Mouse (Mus musculus) midbrain, embryonic 10.5 days (tissue): ENCODE data around the gene Srcin1. TPM values are rescaled to one million over a fixed set of nuclear protein-coding genes. Genes with fewer than 3 reads are reported as not detected.

Experiments
- DNase-seq: peaks from one replicate; pipeline ENCODE4 v3.0.0-alpha.2; 2017; ENCODE audit warnings: low spot score
- H3K27ac ChIP-seq: fragments of 300-500 bp; sonication (generic); replicated peaks from 2 replicates; pipeline ENCODE4 v1.5.1; 2016; ENCODE audit warnings: mild to moderate bottlenecking
- H3K27me3 ChIP-seq: fragments of 300-500 bp; sonication (generic); 2 replicates; pipeline ENCODE4 v1.6.1; 2016; ENCODE audit warnings: low read depth, mild to moderate bottlenecking; ENCODE audit not compliant: poor library complexity, severe bottlenecking
- H3K36me3 ChIP-seq: fragments of 300-500 bp; sonication (generic); 2 replicates; pipeline ENCODE4 v1.6.1; 2016; ENCODE audit warnings: mild to moderate bottlenecking, moderate library complexity
- H3K4me1 ChIP-seq: fragments of 300-500 bp; sonication (generic); 2 replicates; pipeline ENCODE4 v1.6.1; 2016
- H3K4me3 ChIP-seq: fragments of 300-500 bp; sonication (generic); 2 replicates; pipeline ENCODE4 v1.5.1; 2016; ENCODE audit warnings: mild to moderate bottlenecking, moderate library complexity
- H3K9me3 ChIP-seq: fragments of 300-500 bp; sonication (generic); replicated peaks from 2 replicates; pipeline ENCODE4 v1.6.1; 2016; ENCODE audit warnings: mild to moderate bottlenecking
- WGBS: fragments of 180-500 bp; shearing (Covaris S2); methylation state at CpG from one replicate; pipeline ENCODE4 v1.1.7; 2016; 5-methylcytosine and 5-hydroxymethylcytosine counted together
- polyA plus RNA-seq: library from polyadenylated mRNA; unstranded; fragments of >200 nt; fragmentation: Nextera tagmentation; extraction: Ambion mirVana; gene quantifications from 2 replicates; pipeline ENCODE4 v1.2.1, GENCODE M21; 2016

The Srcin1 gene
- polyA plus RNA-seq, 1 experiment from 2014 or later, result 0.89 TPM

- 69% methylated on average over 7 of the region's 7 CpGs for WGBS
- Histone ChIP-seq H3K27ac (no peak overlapping the region), H3K36me3 (peaks cover 18% of the 10 kb centered on the region), H3K4me1 (peaks cover 25% of the 10 kb centered on the region), H3K27me3 (no peaks in the 10 kb centered on the region), H3K9me3 (no peaks in the 10 kb centered on the region), H3K4me3 (no peak overlapping the region)
- DNase-seq, result no peak
Observed at GRCm38 (mm10) chr11:97477431-97477830, 98.6 kb downstream of the Srcin1 start.

- no peak overlapping the region; the same call in 1 of the 2 replicates for H3K27ac ChIP-seq
- peaks cover 20% of the 10 kb centered on the region for H3K36me3 ChIP-seq
- 66% methylated on average over 8 of the region's 8 CpGs for WGBS
- DNase-seq, result peak; percentile 77
- no peaks in the 10 kb centered on the region for H3K27me3 ChIP-seq
- no peaks in the 10 kb centered on the region for H3K9me3 ChIP-seq
- H3K4me1 ChIP-seq, result peaks cover 20% of the 10 kb centered on the region
- H3K4me3 ChIP-seq, result no peak overlapping the region
Observed at GRCm38 (mm10) chr11:97476334-97477095, 99.5 kb downstream of the Srcin1 start.

- DNase-seq, result no peak
- 90% methylated on average over 6 of the region's 6 CpGs for WGBS
- no peak overlapping the region for H3K4me3 ChIP-seq
- no peaks in the 10 kb centered on the region for H3K9me3 ChIP-seq
- peaks cover 13% of the 10 kb centered on the region; the same call in 1 of the 2 replicates for H3K4me1 ChIP-seq
- H3K36me3 ChIP-seq, result peaks cover 28% of the 10 kb centered on the region
- no peak overlapping the region for H3K27ac ChIP-seq
- 0 out of 2 replicates have a peak, but pooled peaks cover 4% of the 10 kb centered on the region for H3K27me3 ChIP-seq
Observed at GRCm38 (mm10) chr11:97471276-97471675, 104.7 kb downstream of the Srcin1 start.

- DNase-seq, result no peak
- no peaks in the 10 kb centered on the region for H3K9me3 ChIP-seq
- H3K27ac ChIP-seq, result no peak overlapping the region
- peaks cover 9% of the 10 kb centered on the region; the same call in 1 of the 2 replicates for H3K4me1 ChIP-seq
- H3K36me3 ChIP-seq, result peaks cover 32% of the 10 kb centered on the region
- peaks cover 10% of the 10 kb centered on the region for H3K27me3 ChIP-seq
- 93% methylated on average over 7 of the region's 7 CpGs for WGBS
- H3K4me3 ChIP-seq, result no peak overlapping the region
Observed at GRCm38 (mm10) chr11:97469828-97470227, 106.2 kb downstream of the Srcin1 start.

GRCm38 (mm10) chr11:97468639-97469287 lies 107.2 kb downstream of the Srcin1 start:
- Histone ChIP-seq H3K27ac (no peak overlapping the region), H3K9me3 (no peaks in the 10 kb centered on the region), H3K36me3 (peaks cover 41% of the 10 kb centered on the region), H3K4me1 (peaks cover 6% of the 10 kb centered on the region), H3K27me3 (peaks cover 21% of the 10 kb centered on the region), H3K4me3 (no peak overlapping the region)
- peak; percentile 76 for DNase-seq
- 48% methylated on average over 14 of the region's 14 CpGs for WGBS

- Histone ChIP-seq H3K27ac (0 out of 2 replicates have a peak overlapping the region, but pooled peaks have one; percentile 6), H3K9me3 (no peaks in the 10 kb centered on the region), H3K36me3 (peaks cover 55% of the 10 kb centered on the region), H3K4me3 (no peak overlapping the region), H3K4me1 (peaks cover 13% of the 10 kb centered on the region), H3K27me3 (peaks cover 43% of the 10 kb centered on the region)
- 82% methylated on average over 10 of the region's 10 CpGs for WGBS
- no peak for DNase-seq
Observed at GRCm38 (mm10) chr11:97466444-97467160, 109.4 kb downstream of the Srcin1 start.

- H3K27me3 ChIP-seq, result peaks cover 49% of the 10 kb centered on the region
- peaks cover 56% of the 10 kb centered on the region for H3K36me3 ChIP-seq
- H3K27ac ChIP-seq, result 0 out of 2 replicates have a peak overlapping the region, but pooled peaks have one; percentile 6
- WGBS, result 89% methylated on average over 12 of the region's 12 CpGs
- DNase-seq, result no peak
- no peaks in the 10 kb centered on the region for H3K9me3 ChIP-seq
- H3K4me1 ChIP-seq, result peaks cover 13% of the 10 kb centered on the region
- no peak overlapping the region for H3K4me3 ChIP-seq
Observed at GRCm38 (mm10) chr11:97465957-97466356, 110.0 kb downstream of the Srcin1 start.

- H3K4me3 ChIP-seq, result no peak overlapping the region
- H3K27me3 ChIP-seq, result peaks cover 46% of the 10 kb centered on the region
- no peak overlapping the region for H3K27ac ChIP-seq
- H3K9me3 ChIP-seq, result no peaks in the 10 kb centered on the region
- 83% methylated on average over 4 of the region's 4 CpGs for WGBS
- H3K36me3 ChIP-seq, result peaks cover 61% of the 10 kb centered on the region
- peaks cover 13% of the 10 kb centered on the region for H3K4me1 ChIP-seq
- no peak for DNase-seq
Observed at GRCm38 (mm10) chr11:97463991-97464390, 112.0 kb downstream of the Srcin1 start.

GRCm38 (mm10) chr11:97463166-97463565 lies 112.8 kb downstream of the Srcin1 start:
- H3K36me3 ChIP-seq, result peaks cover 68% of the 10 kb centered on the region
- H3K4me3 ChIP-seq, result peak overlapping the region; percentile 34
- H3K27ac ChIP-seq, result no peak overlapping the region
- H3K9me3 ChIP-seq, result no peaks in the 10 kb centered on the region
- DNase-seq, result peak; percentile 28
- 55% methylated on average over 33 of the region's 33 CpGs for WGBS
- peaks cover 46% of the 10 kb centered on the region for H3K27me3 ChIP-seq
- peaks cover 9% of the 10 kb centered on the region for H3K4me1 ChIP-seq

GRCm38 (mm10) chr11:97462538-97462937 lies 113.4 kb downstream of the Srcin1 start:
- no peak for DNase-seq
- Histone ChIP-seq H3K4me3 (no peak overlapping the region), H3K36me3 (peaks cover 72% of the 10 kb centered on the region), H3K27me3 (peaks cover 46% of the 10 kb centered on the region), H3K4me1 (peaks cover 9% of the 10 kb centered on the region), H3K27ac (no peak overlapping the region), H3K9me3 (no peaks in the 10 kb centered on the region)
- WGBS, result 85% methylated on average over 6 of the region's 6 CpGs

- H3K9me3 ChIP-seq, result no peaks in the 10 kb centered on the region
- no peak for DNase-seq
- H3K27ac ChIP-seq, result no peak overlapping the region
- WGBS, result 93% methylated on average over 3 of the region's 3 CpGs
- H3K4me3 ChIP-seq, result no peak overlapping the region
- peaks cover 9% of the 10 kb centered on the region for H3K4me1 ChIP-seq
- peaks cover 46% of the 10 kb centered on the region for H3K27me3 ChIP-seq
- H3K36me3 ChIP-seq, result peaks cover 78% of the 10 kb centered on the region
Observed at GRCm38 (mm10) chr11:97461307-97461820, 114.6 kb downstream of the Srcin1 start.
